Comparison of ENCODE assay signal across 8 mouse cellular contexts in the genomic region with DNA sequence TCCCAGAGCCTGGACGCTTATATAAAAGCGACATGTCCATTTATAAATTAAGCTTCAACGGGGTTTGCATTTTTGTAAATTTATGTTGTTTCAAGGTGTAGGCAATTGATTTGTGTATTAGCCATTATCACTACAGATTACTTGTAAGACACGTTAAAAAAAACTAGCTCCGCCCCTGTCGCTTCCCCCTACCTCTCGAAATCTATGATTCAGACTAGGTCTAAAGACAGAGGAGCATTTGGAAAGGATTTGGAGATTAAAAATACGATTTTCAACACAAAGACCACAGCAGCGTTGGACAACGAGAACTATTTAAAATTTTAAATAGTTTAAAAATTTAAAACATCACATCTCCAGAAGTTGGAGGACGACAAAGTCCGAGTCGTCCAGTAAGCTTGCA. TPM values are rescaled to one million over a fixed set of nuclear protein-coding genes. Genes with fewer than 3 reads are reported as not detected.
A peak's percentile ranks its signal among the peaks of the same experiment; 100 is the strongest.
DNase-seq lines count a peak whose midpoint lies in the region; ATAC-seq and TF ChIP-seq lines count a peak whose summit lies in the region.

No protein-coding gene starts in this region.

- no peaks in the 10 kb centered on the region for H3K27me3 ChIP-seq in heart, embryonic 15.5 days
- no peaks in the 10 kb centered on the region for H3K27me3 ChIP-seq in hindbrain, embryonic 15.5 days
- 0 out of 2 replicates have a peak, but pooled peaks cover 5% of the 10 kb centered on the region for H3K27me3 ChIP-seq in midbrain, embryonic 13.5 days

- peak overlapping the region; percentile 71 for H3K9ac ChIP-seq in heart, embryonic 15.5 days
- peak overlapping the region; percentile 63 for H3K9ac ChIP-seq in hindbrain, embryonic 15.5 days
- H3K9ac ChIP-seq in midbrain, embryonic 13.5 days (replicated peaks): peak overlapping the region; percentile 74

- no peak for TF ChIP-seq CTCF in cortical plate, adult 2 months (IDR thresholded peaks at IDR 0.05; ENCODE audit: extremely low read depth, insufficient read depth, low read length)

- 0 out of 2 replicates have a peak, but pooled peaks cover 3% of the 10 kb centered on the region for H3K4me1 ChIP-seq in heart, embryonic 15.5 days (replicated peaks)
- H3K4me1 ChIP-seq in cortical plate, adult 2 months (ENCODE audit: control insufficient read depth, insufficient read depth, low read length): no peaks in the 10 kb centered on the region
- H3K4me1 ChIP-seq in hindbrain, embryonic 15.5 days (replicated peaks): peaks cover 11% of the 10 kb centered on the region
- peaks cover 21% of the 10 kb centered on the region for H3K4me1 ChIP-seq in midbrain, embryonic 13.5 days (replicated peaks)

- H3K27ac ChIP-seq in heart, embryonic 15.5 days: peak overlapping the region; percentile 96
- H3K27ac ChIP-seq in cortical plate, adult 2 months (ENCODE audit: insufficient read depth, low read length): no peak overlapping the region
- H3K27ac ChIP-seq in hindbrain, embryonic 15.5 days (replicated peaks): peak overlapping the region; percentile 90
- H3K27ac ChIP-seq in midbrain, embryonic 13.5 days: peak overlapping the region; percentile 80

- no peak for DNase-seq in heart, adult 18-20 months
- no peak for DNase-seq in frontal cortex, postnatal 36 days (ENCODE audit: low spot score in 2 of 2)
- no peak for DNase-seq in right cerebral cortex, postnatal 36 days (ENCODE audit: low spot score in 2 of 2)

- WGBS in heart, embryonic 15.5 days: 3% methylated on average over 13 of the region's 13 CpGs
- 2% methylated on average over 13 of the region's 13 CpGs for WGBS in hindbrain, embryonic 15.5 days
- WGBS in midbrain, embryonic 13.5 days: 2% methylated on average over 13 of the region's 13 CpGs

- TF ChIP-seq POLR2A in cortical plate, adult 2 months (IDR thresholded peaks at IDR 0.05; ENCODE audit: extremely low read depth, insufficient read depth, low read length): no peak

- peak overlapping the region; percentile 89 for H3K4me3 ChIP-seq in heart, embryonic 15.5 days
- peak overlapping the region; percentile 90 for H3K4me3 ChIP-seq in cortical plate, adult 2 months (ENCODE audit: insufficient read depth, low read length)
- peak overlapping the region; percentile 84 for H3K4me3 ChIP-seq in hindbrain, embryonic 15.5 days
- peak overlapping the region; percentile 79 for H3K4me3 ChIP-seq in midbrain, embryonic 13.5 days (replicated peaks)

- H3K36me3 ChIP-seq in heart, embryonic 15.5 days: no peaks in the 10 kb centered on the region
- H3K36me3 ChIP-seq in hindbrain, embryonic 15.5 days: no peaks in the 10 kb centered on the region
- H3K36me3 ChIP-seq in midbrain, embryonic 13.5 days: no peaks in the 10 kb centered on the region

- no peak for ATAC-seq in heart, embryonic 15.5 days (replicated peaks; ENCODE audit: insufficient number of reproducible peaks, insufficient read depth, low FRiP score, low read depth)
- no peak for ATAC-seq in hindbrain, embryonic 15.5 days (ENCODE audit: low FRiP score, low read depth)
- no peak for ATAC-seq in midbrain, embryonic 13.5 days
- no peak for ATAC-seq in inflammation-experienced regulatory T-cells, adult 6 months

- H3K9me3 ChIP-seq in heart, embryonic 15.5 days (replicated peaks): no peaks in the 10 kb centered on the region
- H3K9me3 ChIP-seq in hindbrain, embryonic 15.5 days: no peaks in the 10 kb centered on the region
- H3K9me3 ChIP-seq in midbrain, embryonic 13.5 days: no peaks in the 10 kb centered on the region

- peak overlapping the region; percentile 90 for H3K4me2 ChIP-seq in heart, embryonic 15.5 days
- peak overlapping the region; percentile 84 for H3K4me2 ChIP-seq in hindbrain, embryonic 15.5 days
- peak overlapping the region; percentile 76 for H3K4me2 ChIP-seq in midbrain, embryonic 13.5 days (replicated peaks)

RNA-seq across cellular contexts. Expression of a gene that starts 0.8 kb away (rescaled TPM):
- 10.9 and 11.9 TPM in 2 replicates for polyA plus RNA-seq in heart, embryonic 15.5 days (2015; fragmentation: Nextera tagmentation; extraction: Ambion mirVana)
- total RNA-seq in heart, adult 18-20 months (2021): 10 to 100 TPM; 13.8 to 14.1 TPM
- polyA plus RNA-seq in cortical plate, adult 2 months (2012; rRNA removed): 17.4 and 18.9 TPM in 2 replicates
- polyA plus RNA-seq in hindbrain, embryonic 15.5 days (2015; fragmentation: Nextera tagmentation; extraction: Ambion mirVana): 14.6 and 15.8 TPM in 2 replicates
- 10.9 and 11.9 TPM in 2 replicates for polyA plus RNA-seq in midbrain, embryonic 13.5 days (2015; fragmentation: Nextera tagmentation; extraction: Ambion mirVana)
- not detected for polyA plus RNA-seq in inflammation-experienced regulatory T-cells, adult 6 months (2017; shearing (Covaris generic))

Comparison
In these comparisons a context has a peak if more than half of its experiments do, and no peak if none do; other contexts are left out.
1. RNA of a gene that starts 0.8 kb away (polyA plus RNA-seq): 17.4 to 18.9 TPM in cortical plate, adult 2 months, 14.6 to 15.8 TPM in hindbrain, embryonic 15.5 days, 10.9 to 11.9 TPM in midbrain, embryonic 13.5 days and 10.9 to 11.9 TPM in heart, embryonic 15.5 days; not detected in inflammation-experienced regulatory T-cells, adult 6 months; every median in the first group is over 10 times any median in the second.
2. Peak in every context shown above with its lines, with median percentiles within 50 percentile points of each other: H3K4me2 ChIP-seq, H3K4me3 ChIP-seq and H3K9ac ChIP-seq.